Mouse (Mus musculus) small intestine, adult 2 months (tissue): ENCODE data around the gene Cc2d1a. TPM values are rescaled to one million over a fixed set of nuclear protein-coding genes. Genes with fewer than 3 reads are reported as not detected.
A peak's percentile ranks its signal among the peaks of the same experiment; 100 is the strongest.

ENCODE experiments used
- H3K27ac ChIP-seq: fragments of 200-500 bp; 2 replicates; pipeline ENCODE4 v1.5.1; 2012; ENCODE audit warnings: low read depth, low read length, control low read depth, inconsistent platforms; ENCODE audit not compliant: insufficient read depth
- H3K27me3 ChIP-seq: fragments of 200-500 bp; 2 replicates; pipeline ENCODE4 v1.6.1; 2012; ENCODE audit warnings: mild to moderate bottlenecking, moderate library complexity, low read length, inconsistent platforms; ENCODE audit not compliant: control insufficient read depth, insufficient read depth
- H3K36me3 ChIP-seq: fragments of 200-500 bp; 2 replicates; pipeline ENCODE4 v1.6.1; 2012; ENCODE audit warnings: mild to moderate bottlenecking, low read length, control low read depth, inconsistent platforms; ENCODE audit not compliant: control insufficient read depth, insufficient read depth
- H3K4me1 ChIP-seq: fragments of 200-500 bp; 2 replicates; pipeline ENCODE4 v1.6.1; 2012; ENCODE audit warnings: low read length, inconsistent platforms, mixed read lengths; ENCODE audit not compliant: control insufficient read depth, insufficient read depth, insufficient read length
- H3K4me3 ChIP-seq: fragments of 200-500 bp; 2 replicates; pipeline ENCODE4 v1.5.1; 2012; ENCODE audit warnings: low read depth, mild to moderate bottlenecking, control low read depth, inconsistent platforms, low read length, moderate library complexity
- CTCF ChIP-seq: fragments of 200-500 bp; IDR thresholded peaks from 2 replicates; pipeline ENCODE4 v1.5.1; 2012; ENCODE audit warnings: low read depth, mild to moderate bottlenecking, control low read depth, inconsistent platforms, low read length, moderate library complexity, mixed read lengths; ENCODE audit not compliant: insufficient replicate concordance, insufficient read length; ENCODE audit errors: extremely low read depth
- POLR2A ChIP-seq: fragments of 200-500 bp; IDR thresholded peaks from 2 replicates; pipeline ENCODE4 v1.6.1; 2012; ENCODE audit warnings: low read depth, mild to moderate bottlenecking, control low read depth, inconsistent platforms, low read length, moderate library complexity
- WGBS: fragments of 180-500 bp; shearing (Covaris S2); methylation state at CpG from one replicate; pipeline ENCODE4 v1.1.7; 2018; 5-methylcytosine and 5-hydroxymethylcytosine counted together
- polyA plus RNA-seq: library from polyadenylated mRNA; depleted of rRNA; stranded (reverse); fragments of >200 nt; gene quantifications from 2 replicates; pipeline ENCODE4 v1.2.3, GENCODE M21; 2012

Cc2d1a gene
- polyA plus RNA-seq, 1 experiment: 50.8 TPM

DNA sequence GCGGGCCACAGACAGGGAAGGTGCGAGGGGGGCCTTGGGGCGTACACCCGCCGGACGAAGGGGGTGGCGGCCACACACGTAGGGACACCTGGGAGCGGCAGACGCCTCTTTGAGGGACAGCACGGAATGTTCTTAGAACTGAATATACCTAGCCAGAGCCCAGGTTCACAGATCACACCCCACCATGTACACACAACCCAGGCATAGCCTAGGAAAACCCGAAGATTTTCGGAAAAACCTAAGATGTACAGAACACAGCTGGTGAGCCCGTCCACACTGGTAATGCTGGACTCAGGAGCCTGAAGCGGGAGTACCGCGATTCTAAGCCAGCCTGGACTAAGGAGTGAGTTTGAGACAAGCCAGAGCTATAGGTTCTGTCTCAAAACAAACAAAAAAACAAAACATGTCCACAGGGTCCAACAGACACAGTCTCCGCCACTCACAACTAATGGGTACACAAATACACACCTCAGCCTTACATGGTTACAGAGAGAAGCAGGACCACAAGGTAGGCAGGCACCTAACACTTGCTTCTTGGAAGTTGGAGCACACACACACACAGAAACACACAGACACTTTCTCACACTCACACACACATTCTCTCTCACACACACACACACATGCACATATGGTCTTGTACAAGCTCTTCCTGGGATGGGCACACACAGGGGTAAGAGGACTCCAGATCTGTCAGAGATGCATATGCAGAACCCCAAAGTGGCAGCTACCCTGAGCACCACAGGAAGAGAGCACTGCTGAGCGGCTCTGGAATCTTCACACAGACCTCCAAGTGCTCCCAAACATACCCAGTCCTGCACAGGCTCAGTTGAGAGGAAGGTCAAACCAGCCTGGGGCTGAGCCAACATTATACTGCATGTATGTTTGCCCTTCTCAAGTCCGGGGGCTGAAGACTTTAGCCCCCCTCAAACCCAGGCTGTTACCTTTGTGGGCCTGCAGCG, 36.6 kb upstream of the Cc2d1a start:
- Histone ChIP-seq H3K36me3 (no peaks in the 10 kb centered on the region), H3K4me1 (peaks cover 16% of the 10 kb centered on the region), H3K27ac (no peak overlapping the region), H3K4me3 (peak overlapping the region; percentile 72), H3K27me3 (peaks cover 11% of the 10 kb centered on the region)
- 18% methylated on average over 21 of the region's 21 CpGs for WGBS
- no peak for TF ChIP-seq CTCF
- no peak for TF ChIP-seq POLR2A

DNA sequence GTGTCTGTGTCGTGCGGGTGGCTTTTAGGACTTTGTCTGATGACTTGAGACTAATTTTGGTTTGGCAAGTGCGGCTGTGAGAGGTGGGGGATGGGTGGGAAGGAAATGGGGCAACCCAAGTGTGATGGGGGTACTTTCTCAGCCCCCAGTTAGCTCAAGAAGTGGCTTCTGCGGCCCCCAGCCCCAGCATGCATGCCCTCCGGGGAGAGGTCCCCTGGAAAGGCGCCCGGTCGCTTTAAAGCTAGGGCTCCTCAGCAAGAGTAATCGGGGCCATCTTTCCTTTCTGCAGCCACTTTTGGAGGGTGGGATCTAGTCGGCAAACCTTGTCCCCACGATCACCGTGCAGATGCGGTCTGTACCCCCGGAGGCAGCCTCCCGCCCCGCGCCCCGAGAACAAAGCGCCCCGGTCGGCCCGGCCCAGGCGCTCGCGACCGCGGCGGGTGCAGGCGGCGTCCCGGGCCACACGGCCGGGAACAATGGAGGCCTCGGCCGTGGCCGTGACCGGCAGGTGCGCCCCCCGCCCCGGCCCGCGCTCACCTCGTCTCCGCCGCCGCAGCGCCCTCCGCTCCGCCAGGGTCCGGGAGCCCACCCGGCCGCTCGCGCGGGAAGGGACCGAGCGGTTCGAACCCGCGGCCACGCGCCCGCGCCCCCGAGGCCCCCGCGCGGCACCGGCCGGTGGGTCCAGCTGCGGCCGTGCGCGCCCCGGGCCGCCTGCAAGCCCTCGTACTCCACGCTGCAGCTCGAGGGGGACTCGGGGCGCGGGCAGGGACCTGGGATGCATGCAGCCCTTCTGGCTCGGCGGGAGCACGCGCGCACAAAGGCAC, 35.7 kb upstream of the Cc2d1a start:
- Histone ChIP-seq H3K36me3 (no peaks in the 10 kb centered on the region), H3K4me1 (peaks cover 16% of the 10 kb centered on the region), H3K27me3 (peaks cover 11% of the 10 kb centered on the region), H3K4me3 (peak overlapping the region; percentile 72), H3K27ac (no peak overlapping the region)
- 1% methylated on average over 74 of the region's 87 CpGs for WGBS
- no peak for TF ChIP-seq POLR2A
- TF ChIP-seq CTCF: no peak

DNA sequence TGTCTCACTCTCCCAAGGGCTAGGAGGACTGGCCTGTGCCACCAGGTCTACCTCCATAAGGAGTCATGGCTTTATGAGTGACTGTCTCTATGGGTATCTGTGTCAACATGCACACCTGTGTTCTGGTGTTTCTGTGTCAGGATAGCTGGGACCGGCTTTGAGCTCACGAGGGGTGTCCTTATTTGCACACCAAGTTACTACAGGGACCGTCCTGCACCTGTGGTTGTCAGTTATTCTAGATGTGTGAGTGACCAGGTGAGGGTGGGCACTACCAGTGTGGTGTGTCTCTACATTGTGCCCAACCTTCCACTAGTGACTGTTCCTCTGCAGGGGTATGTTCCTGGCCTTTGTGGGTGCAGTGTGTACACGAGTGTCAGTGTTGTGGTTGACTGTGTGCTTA, 35.1 kb upstream of the Cc2d1a start:
- 42% methylated on average over 4 of the region's 4 CpGs for WGBS
- Histone ChIP-seq H3K4me3 (no peak overlapping the region), H3K27me3 (peaks cover 11% of the 10 kb centered on the region), H3K27ac (no peak overlapping the region), H3K36me3 (no peaks in the 10 kb centered on the region), H3K4me1 (peaks cover 16% of the 10 kb centered on the region)
- TF ChIP-seq POLR2A: no peak
- TF ChIP-seq CTCF: no peak

DNA sequence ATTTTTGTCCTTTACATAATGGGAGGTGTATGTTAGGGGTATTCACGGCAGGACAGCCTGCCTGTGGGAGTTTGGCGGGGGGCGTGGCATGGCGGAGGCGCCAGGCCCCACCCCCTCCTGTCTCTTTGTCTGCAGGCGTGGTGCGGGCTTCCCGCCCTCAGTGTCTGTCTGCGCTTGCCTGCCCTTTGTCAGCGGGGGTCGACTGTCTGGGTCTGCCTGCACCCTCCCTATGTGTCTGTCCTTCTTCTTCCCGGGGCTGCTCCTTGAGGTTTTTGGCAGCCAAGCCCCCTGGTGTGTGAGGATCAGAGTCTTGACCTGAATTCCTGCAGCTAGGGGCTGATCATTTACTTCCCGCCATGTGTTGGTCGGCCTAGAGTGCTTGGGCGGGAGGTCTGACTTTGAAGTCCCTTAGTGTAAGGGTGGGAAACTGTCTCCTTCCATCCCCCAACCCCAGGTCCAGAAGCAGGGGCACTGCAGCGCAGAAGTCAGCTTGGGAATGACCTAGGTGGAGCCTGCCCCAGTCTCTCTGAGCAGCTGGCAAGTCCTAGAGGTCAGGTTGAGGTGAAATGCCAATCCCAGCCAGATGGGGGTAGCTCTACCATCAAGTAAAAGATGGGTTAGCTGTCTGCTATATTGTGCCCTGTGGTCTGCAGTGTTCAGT, 32.9 kb upstream of the Cc2d1a start:
- H3K27me3 ChIP-seq: peaks cover 11% of the 10 kb centered on the region
- 20% methylated on average over 16 of the region's 16 CpGs for WGBS
- H3K4me1 ChIP-seq: peaks cover 8% of the 10 kb centered on the region
- no peak overlapping the region for H3K4me3 ChIP-seq
- no peaks in the 10 kb centered on the region for H3K36me3 ChIP-seq
- no peak overlapping the region for H3K27ac ChIP-seq
- no peak for TF ChIP-seq CTCF
- no peak for TF ChIP-seq POLR2A

DNA sequence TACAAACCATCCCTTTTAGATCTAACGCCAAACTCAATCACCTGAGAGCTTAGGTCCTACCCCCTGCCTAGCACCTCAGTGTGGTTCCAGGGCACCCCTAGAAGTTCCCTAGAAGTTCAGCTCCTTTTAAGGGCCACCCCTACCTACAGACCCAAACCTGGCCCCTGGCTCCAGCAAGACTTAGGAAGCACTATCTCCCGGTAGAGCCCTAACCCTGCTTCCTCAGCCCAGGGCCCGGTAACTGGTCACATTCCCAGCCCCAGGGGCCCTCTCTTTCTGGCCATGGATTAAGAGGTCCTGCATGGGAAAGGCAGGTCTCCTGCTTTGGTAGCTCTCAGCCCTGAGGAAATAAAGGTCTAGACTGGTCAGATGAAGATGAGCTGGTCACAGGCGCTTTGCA, 32.2 kb upstream of the Cc2d1a start:
- no peaks in the 10 kb centered on the region for H3K36me3 ChIP-seq
- 72% methylated on average over 4 of the region's 4 CpGs for WGBS
- no peak overlapping the region for H3K4me3 ChIP-seq
- TF ChIP-seq CTCF (no peak), POLR2A (no peak)
- H3K27ac ChIP-seq: no peak overlapping the region
- H3K4me1 ChIP-seq: peaks cover 8% of the 10 kb centered on the region
- H3K27me3 ChIP-seq: peaks cover 11% of the 10 kb centered on the region

DNA sequence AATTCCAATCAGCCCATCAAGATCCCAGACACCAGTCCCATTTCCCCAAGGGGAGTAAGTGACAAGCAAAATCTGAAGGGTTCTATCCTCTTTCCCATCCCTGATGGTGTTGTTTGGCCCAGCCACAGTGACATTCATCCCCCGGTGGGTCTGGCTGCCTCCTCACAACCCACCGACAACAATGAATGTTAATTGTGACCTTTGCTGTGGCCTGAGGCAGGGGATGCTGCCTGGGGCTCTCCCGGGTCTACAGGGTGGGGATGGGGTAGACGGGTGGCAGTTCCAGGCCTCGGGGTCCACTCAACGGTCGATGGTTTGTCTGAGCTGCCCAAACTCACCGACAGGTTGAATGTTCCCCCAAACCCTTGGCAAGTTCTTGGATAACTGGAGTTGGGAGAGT, 30.9 kb upstream of the Cc2d1a start:
- 90% methylated on average over 8 of the region's 8 CpGs for WGBS
- Histone ChIP-seq H3K36me3 (no peaks in the 10 kb centered on the region), H3K4me3 (no peak overlapping the region), H3K27ac (no peak overlapping the region), H3K27me3 (peaks cover 7% of the 10 kb centered on the region), H3K4me1 (peaks cover 5% of the 10 kb centered on the region)
- no peak for TF ChIP-seq POLR2A
- TF ChIP-seq CTCF: no peak

DNA sequence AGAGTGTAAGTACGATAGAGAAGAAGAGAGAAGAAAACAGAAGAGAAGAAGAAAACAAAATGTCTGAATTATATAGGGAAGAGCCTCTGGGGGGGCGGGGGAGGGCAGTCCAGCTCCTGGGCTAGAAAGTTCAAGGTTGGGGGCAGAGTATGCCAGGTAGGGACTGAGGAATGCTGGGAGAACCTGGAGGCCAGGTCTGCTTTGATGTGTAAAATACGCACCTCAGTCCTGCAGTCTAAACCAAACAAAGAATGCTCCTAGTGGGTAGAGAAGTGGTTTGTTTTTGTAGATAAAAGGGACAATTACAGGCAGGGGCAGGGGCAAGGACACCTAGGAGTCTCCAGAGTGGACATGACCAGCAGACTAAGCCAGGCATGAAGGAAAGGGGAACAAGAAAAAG, 29.7 kb upstream of the Cc2d1a start:
- Histone ChIP-seq H3K27me3 (no peaks in the 10 kb centered on the region), H3K36me3 (no peaks in the 10 kb centered on the region), H3K4me1 (peaks cover 5% of the 10 kb centered on the region), H3K4me3 (no peak overlapping the region), H3K27ac (no peak overlapping the region)
- WGBS: 84% methylated on average over 3 of the region's 3 CpGs
- TF ChIP-seq POLR2A (no peak), CTCF (no peak)
